8 mouse cellular contexts compared by ENCODE assay signal in the genomic region with DNA sequence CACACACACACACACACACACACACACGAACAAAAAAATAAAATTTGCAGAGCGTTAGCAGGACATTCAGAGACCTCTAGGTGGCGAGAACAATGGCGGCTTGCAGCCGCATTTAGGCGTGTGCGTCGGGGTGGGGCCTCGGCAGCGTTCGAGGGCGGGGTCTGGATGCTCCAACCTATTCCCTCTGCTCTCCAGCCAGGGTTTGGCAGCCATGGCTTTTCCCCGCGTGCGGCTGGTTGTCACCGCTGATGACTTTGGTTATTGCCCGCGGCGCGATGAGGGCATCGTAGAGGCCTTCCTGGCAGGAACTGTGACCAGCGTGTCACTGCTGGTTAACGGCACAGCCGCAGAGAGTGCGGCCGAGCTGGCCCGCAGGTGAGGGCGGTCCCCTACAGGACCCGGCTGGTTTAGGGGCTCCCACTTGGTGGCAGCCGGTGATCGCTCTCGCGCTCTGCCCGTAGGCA. TPM values are rescaled to one million over a fixed set of nuclear protein-coding genes. Genes with fewer than 3 reads are reported as not detected.
DNase-seq lines count a peak whose midpoint lies in the region; ATAC-seq and TF ChIP-seq lines count a peak whose summit lies in the region.

A gene (minus strand): TSS at position 458 of the 464 bp plus-strand sequence.

- ATAC-seq in frontal cortex, adult (ENCODE audit: low TSS enrichment) = peak; percentile 84
- ATAC-seq in lung, embryonic 15.5 days (ENCODE audit: borderline replicate concordance, extremely low read depth, low FRiP score, low TSS enrichment) = peak; percentile 85

- H3K9me3 ChIP-seq in hindbrain, embryonic 10.5 days = no peaks in the 10 kb centered on the region
- no peaks in the 10 kb centered on the region for H3K9me3 ChIP-seq in lung, embryonic 15.5 days

- peak within 1 kb of the TSS; percentile 100 for H3K4me2 ChIP-seq in lung, embryonic 15.5 days

- peak within 1 kb of the TSS; percentile 46 for H3K9ac ChIP-seq in lung, embryonic 15.5 days

- peak; percentile 89 for DNase-seq in Muller cell, postnatal 12 days (ENCODE audit: inconsistent ontology term)
- peak; percentile 84 for DNase-seq in cerebellum, adult 9-10 months
- peak; percentile 87 for DNase-seq in hindbrain, embryonic 10.5 days (ENCODE audit: low spot score)
- DNase-seq in layer of hippocampus, adult 9-10 months (ENCODE audit: low spot score) = peak; percentile 45
- DNase-seq in thymus, adult 18-20 months = peak; percentile 54 to 55

- peak; percentile 31; the same call in 1 of the 2 replicates for TF ChIP-seq POLR2A in olfactory bulb, adult 2 months (IDR thresholded peaks at IDR 0.05; ENCODE audit: insufficient read depth, low read depth, low read length)

- peaks cover 25% of the 10 kb centered on the region for H3K4me1 ChIP-seq in hindbrain, embryonic 10.5 days (replicated peaks)
- H3K4me1 ChIP-seq in lung, embryonic 15.5 days = peaks cover 16% of the 10 kb centered on the region
- peaks cover 18% of the 10 kb centered on the region for H3K4me1 ChIP-seq in olfactory bulb, adult 2 months (ENCODE audit: control insufficient read depth, insufficient read depth, low read length)

- peak within 1 kb of the TSS; percentile 64 for H3K27ac ChIP-seq in hindbrain, embryonic 10.5 days
- no peak within 1 kb of the TSS for H3K27ac ChIP-seq in lung, embryonic 15.5 days
- H3K27ac ChIP-seq in olfactory bulb, adult 2 months (ENCODE audit: insufficient read depth, low read depth, low read length) = peak within 1 kb of the TSS; percentile 61; the same call in 1 of the 2 replicates

- peak within 1 kb of the TSS; percentile 61 for H3K4me3 ChIP-seq in hindbrain, embryonic 10.5 days
- peak within 1 kb of the TSS; percentile 61 for H3K4me3 ChIP-seq in lung, embryonic 15.5 days
- H3K4me3 ChIP-seq in olfactory bulb, adult 2 months (ENCODE audit: insufficient read depth, low read depth, low read length) = peak within 1 kb of the TSS; percentile 97

- peaks cover 15% of the 10 kb centered on the region for H3K36me3 ChIP-seq in hindbrain, embryonic 10.5 days
- peaks cover 4% of the 10 kb centered on the region; the same call in 1 of the 2 replicates for H3K36me3 ChIP-seq in lung, embryonic 15.5 days

- 0 out of 2 replicates have a peak, but pooled peaks have one; percentile 11 for TF ChIP-seq CTCF in olfactory bulb, adult 2 months (IDR thresholded peaks at IDR 0.05; ENCODE audit: insufficient read depth, low read depth, low read length)

- WGBS in hindbrain, embryonic 10.5 days = under 1% methylated on average over 34 of the region's 34 CpGs
- under 1% methylated on average over 34 of the region's 34 CpGs for WGBS in lung, embryonic 15.5 days
- WGBS in olfactory bulb, adult 2 months = under 1% methylated on average over 34 of the region's 34 CpGs

- peaks cover 22% of the 10 kb centered on the region for H3K27me3 ChIP-seq in hindbrain, embryonic 10.5 days (ENCODE audit: insufficient read depth, poor library complexity, severe bottlenecking)
- no peaks in the 10 kb centered on the region; the same call in 1 of the 2 replicates for H3K27me3 ChIP-seq in lung, embryonic 15.5 days

RNA-seq across cellular contexts. Expression of the gene that starts here (rescaled TPM):
- polyA plus RNA-seq in hindbrain, embryonic 10.5 days (2016; fragmentation: Nextera tagmentation; extraction: Ambion mirVana) = 0.73 and 0.75 TPM in 2 replicates
- polyA plus RNA-seq in lung, embryonic 15.5 days (2015; fragmentation: Nextera tagmentation; extraction: Ambion mirVana) = 0.31 and 0.48 TPM in 2 replicates
- polyA plus RNA-seq in olfactory bulb, adult 2 months (2012; ENCODE audit: insufficient read depth, insufficient read length, low replicate concordance, missing spikeins) = not detected in 2 replicates

Comparison
In these comparisons a context has a peak if more than half of its experiments do, and no peak if none do; other contexts are left out.
1. Peak in DNase-seq, H3K4me3 ChIP-seq and H3K27ac ChIP-seq in hindbrain, embryonic 10.5 days; RNA of the gene not detected or under 1 TPM.
2. Peak in ATAC-seq, H3K4me3 ChIP-seq, H3K9ac ChIP-seq and H3K4me2 ChIP-seq in lung, embryonic 15.5 days; RNA of the gene not detected or under 1 TPM.